Mouse (Mus musculus): ENCODE data around the gene 1700016D06Rik. TPM values are rescaled to one million over a fixed set of nuclear protein-coding genes. Genes with fewer than 3 reads are reported as not detected.

1700016D06Rik gene
- polyA plus RNA-seq, 1 experiment from 2014 or later, result not detected

- no peak for ATAC-seq (ENCODE audit: low read depth)
- Histone ChIP-seq H3K4me3 (ENCODE audit: low read length) (no peak overlapping the region), H3K4me2 (ENCODE audit: low read depth, low read length) (no peak overlapping the region), H3K9ac (ENCODE audit: low read length) (no peak overlapping the region), H3K4me1 (replicated peaks; ENCODE audit: control insufficient read depth, insufficient read depth, low read length) (no peaks in the 10 kb centered on the region; the same call in 1 of the 2 replicates), H3K27ac (ENCODE audit: low read length) (no peak overlapping the region), H3K9me3 (ENCODE audit: control insufficient read depth, low read length) (no peaks in the 10 kb centered on the region), H3K27me3 (ENCODE audit: control insufficient read depth, insufficient read depth, low read depth, low read length) (no peaks in the 10 kb centered on the region), H3K36me3 (ENCODE audit: control insufficient read depth, insufficient read depth, low read length) (no peaks in the 10 kb centered on the region)
- 63% methylated on average over 2 of the region's 2 CpGs for WGBS
Observed at GRCm38 (mm10) chr8:11643123-11643522, 57.7 kb downstream of the 1700016D06Rik start.

DNA sequence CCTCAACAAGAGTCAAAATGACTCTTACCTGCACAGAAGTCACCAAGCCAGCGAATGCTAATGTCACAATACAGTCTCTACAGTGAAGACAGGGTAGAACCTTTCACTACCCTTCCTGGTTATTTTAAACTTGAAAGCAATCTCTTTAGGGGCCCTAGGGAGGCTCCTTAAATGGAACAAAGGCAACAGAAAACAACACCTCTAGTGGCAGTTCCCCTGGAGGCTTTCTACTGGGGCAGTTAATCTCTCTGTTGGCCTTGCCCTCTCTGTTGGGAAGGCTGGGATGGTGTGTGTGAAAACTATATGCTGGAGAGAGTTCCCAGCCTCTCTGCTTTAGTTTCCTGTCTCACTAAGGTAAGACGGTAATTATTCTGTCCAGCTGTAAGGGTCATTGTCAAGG, 60.3 kb downstream of the 1700016D06Rik start:
- WGBS, result 47% methylated on average over 2 of the region's 2 CpGs
- Histone ChIP-seq H3K9ac (ENCODE audit: low read length) (no peak overlapping the region), H3K9me3 (ENCODE audit: control insufficient read depth, low read length) (no peaks in the 10 kb centered on the region), H3K36me3 (ENCODE audit: control insufficient read depth, insufficient read depth, low read length) (no peaks in the 10 kb centered on the region), H3K4me3 (ENCODE audit: low read length) (no peak overlapping the region), H3K4me2 (ENCODE audit: low read depth, low read length) (no peak overlapping the region), H3K27me3 (ENCODE audit: control insufficient read depth, insufficient read depth, low read depth, low read length) (no peaks in the 10 kb centered on the region), H3K4me1 (replicated peaks; ENCODE audit: control insufficient read depth, insufficient read depth, low read length) (peaks cover 6% of the 10 kb centered on the region), H3K27ac (ENCODE audit: low read length) (no peak overlapping the region)
- no peak for ATAC-seq (ENCODE audit: low read depth)

GRCm38 (mm10) chr8:11637531-11637930, 63.3 kb downstream of the 1700016D06Rik start:
- Histone ChIP-seq H3K4me2 (ENCODE audit: low read depth, low read length) (no peak overlapping the region), H3K4me1 (replicated peaks; ENCODE audit: control insufficient read depth, insufficient read depth, low read length) (peaks cover 24% of the 10 kb centered on the region), H3K4me3 (ENCODE audit: low read length) (no peak overlapping the region), H3K36me3 (ENCODE audit: control insufficient read depth, insufficient read depth, low read length) (no peaks in the 10 kb centered on the region), H3K9ac (ENCODE audit: low read length) (no peak overlapping the region), H3K27me3 (ENCODE audit: control insufficient read depth, insufficient read depth, low read depth, low read length) (no peaks in the 10 kb centered on the region), H3K9me3 (ENCODE audit: control insufficient read depth, low read length) (no peaks in the 10 kb centered on the region), H3K27ac (ENCODE audit: low read length) (no peak overlapping the region)
- WGBS, result 85% methylated on average over 7 of the region's 7 CpGs
- ATAC-seq (ENCODE audit: low read depth), result no peak

GRCm38 (mm10) chr8:11636324-11637057, 64.4 kb downstream of the 1700016D06Rik start:
- peak overlapping the region; percentile 99 for H3K27ac ChIP-seq (ENCODE audit: low read length)
- peaks cover 2% of the 10 kb centered on the region for H3K36me3 ChIP-seq (ENCODE audit: control insufficient read depth, insufficient read depth, low read length)
- no peaks in the 10 kb centered on the region for H3K27me3 ChIP-seq (ENCODE audit: control insufficient read depth, insufficient read depth, low read depth, low read length)
- peak overlapping the region; percentile 95 for H3K9ac ChIP-seq (ENCODE audit: low read length)
- peak overlapping the region; percentile 97 for H3K4me2 ChIP-seq (ENCODE audit: low read depth, low read length)
- H3K4me3 ChIP-seq (ENCODE audit: low read length), result peak overlapping the region; percentile 98
- 6% methylated on average over 30 of the region's 30 CpGs for WGBS
- peaks cover 30% of the 10 kb centered on the region for H3K4me1 ChIP-seq (replicated peaks; ENCODE audit: control insufficient read depth, insufficient read depth, low read length)
- H3K9me3 ChIP-seq (ENCODE audit: control insufficient read depth, low read length), result no peaks in the 10 kb centered on the region
- ATAC-seq (ENCODE audit: low read depth), result peak; percentile 63

GRCm38 (mm10) chr8:11635611-11636081, 65.2 kb downstream of the 1700016D06Rik start, which contains the start of gene Ankrd10:
Gene Ankrd10, minus strand, starts transcription at chr8:11635757.
- under 1% methylated on average over 37 of the region's 40 CpGs for WGBS

DNA sequence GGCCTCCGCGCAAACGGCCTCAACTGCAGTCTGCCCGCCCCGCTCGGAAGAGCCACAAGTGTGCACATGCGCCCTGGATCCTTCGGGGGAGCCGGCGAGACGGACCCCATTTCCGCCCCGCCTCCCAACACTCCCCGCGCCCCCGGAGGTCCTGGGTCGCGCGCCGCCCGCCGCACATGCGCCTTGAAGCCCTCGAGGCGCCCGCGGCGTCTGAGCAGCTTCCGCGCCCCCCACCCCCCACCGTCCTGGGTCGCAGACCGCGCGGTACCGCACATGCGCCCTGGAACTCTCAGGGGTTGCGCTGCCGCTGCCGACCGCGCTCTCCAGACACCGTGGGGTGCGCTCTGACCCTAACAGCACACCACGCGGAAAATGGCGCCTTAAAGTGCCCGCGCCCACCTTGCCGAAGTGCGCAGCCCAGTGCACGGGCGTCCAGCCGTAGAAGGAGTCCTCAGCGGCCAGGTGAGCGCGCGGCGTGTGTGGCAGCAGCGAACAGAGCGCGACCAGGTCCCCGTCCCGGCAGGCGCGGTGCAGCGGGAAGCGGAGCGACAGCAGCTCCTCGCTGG, 65.8 kb downstream of the 1700016D06Rik start:
- Histone ChIP-seq H3K4me3 (ENCODE audit: low read length) (peak overlapping the region; percentile 98), H3K27me3 (ENCODE audit: control insufficient read depth, insufficient read depth, low read depth, low read length) (no peaks in the 10 kb centered on the region), H3K9ac (ENCODE audit: low read length) (peak overlapping the region; percentile 95), H3K4me2 (ENCODE audit: low read depth, low read length) (peak overlapping the region; percentile 97), H3K4me1 (replicated peaks; ENCODE audit: control insufficient read depth, insufficient read depth, low read length) (peaks cover 30% of the 10 kb centered on the region), H3K27ac (ENCODE audit: low read length) (peak overlapping the region; percentile 99), H3K9me3 (ENCODE audit: control insufficient read depth, low read length) (no peaks in the 10 kb centered on the region), H3K36me3 (ENCODE audit: control insufficient read depth, insufficient read depth, low read length) (peaks cover 8% of the 10 kb centered on the region)
- WGBS, result under 1% methylated on average over 63 of the region's 70 CpGs
- ATAC-seq (ENCODE audit: low read depth), result peak; percentile 81

More at GRCm38 (mm10) chr8:11635611-11636081, 65.2 kb downstream of the 1700016D06Rik start, which contains the start of gene Ankrd10:
- H3K4me3 ChIP-seq (ENCODE audit: low read length), result peak within 1 kb of the TSS; percentile 98
- peaks cover 8% of the 10 kb centered on the region for H3K36me3 ChIP-seq (ENCODE audit: control insufficient read depth, insufficient read depth, low read length)
- H3K27me3 ChIP-seq (ENCODE audit: control insufficient read depth, insufficient read depth, low read depth, low read length), result no peaks in the 10 kb centered on the region
- H3K4me2 ChIP-seq (ENCODE audit: low read depth, low read length), result peak within 1 kb of the TSS; percentile 97
- H3K9me3 ChIP-seq (ENCODE audit: control insufficient read depth, low read length), result no peaks in the 10 kb centered on the region
- ATAC-seq (ENCODE audit: low read depth), result peak; percentile 95
- peaks cover 30% of the 10 kb centered on the region for H3K4me1 ChIP-seq (replicated peaks; ENCODE audit: control insufficient read depth, insufficient read depth, low read length)
- H3K9ac ChIP-seq (ENCODE audit: low read length), result peak within 1 kb of the TSS; percentile 95
- peak within 1 kb of the TSS; percentile 99 for H3K27ac ChIP-seq (ENCODE audit: low read length)

GRCm38 (mm10) chr8:11634331-11635011, 66.4 kb downstream of the 1700016D06Rik start:
- ATAC-seq (ENCODE audit: low read depth), result peak; percentile 0; the same call in 1 of the 2 replicates
- Histone ChIP-seq H3K27ac (ENCODE audit: low read length) (peak overlapping the region; percentile 99), H3K4me1 (replicated peaks; ENCODE audit: control insufficient read depth, insufficient read depth, low read length) (peaks cover 30% of the 10 kb centered on the region), H3K9ac (ENCODE audit: low read length) (peak overlapping the region; percentile 95), H3K4me2 (ENCODE audit: low read depth, low read length) (peak overlapping the region; percentile 97), H3K9me3 (ENCODE audit: control insufficient read depth, low read length) (no peaks in the 10 kb centered on the region), H3K27me3 (ENCODE audit: control insufficient read depth, insufficient read depth, low read depth, low read length) (no peaks in the 10 kb centered on the region), H3K4me3 (ENCODE audit: low read length) (peak overlapping the region; percentile 98), H3K36me3 (ENCODE audit: control insufficient read depth, insufficient read depth, low read length) (peaks cover 8% of the 10 kb centered on the region)
- under 1% methylated on average over 39 of the region's 39 CpGs for WGBS

- 37% methylated on average over 7 of the region's 7 CpGs for WGBS
- Histone ChIP-seq H3K27me3 (ENCODE audit: control insufficient read depth, insufficient read depth, low read depth, low read length) (no peaks in the 10 kb centered on the region), H3K4me1 (replicated peaks; ENCODE audit: control insufficient read depth, insufficient read depth, low read length) (peaks cover 30% of the 10 kb centered on the region), H3K27ac (ENCODE audit: low read length) (peak overlapping the region; percentile 25; the same call in 1 of the 2 replicates), H3K4me2 (ENCODE audit: low read depth, low read length) (peak overlapping the region; percentile 97), H3K9ac (ENCODE audit: low read length) (peak overlapping the region; percentile 95; the same call in 1 of the 2 replicates), H3K36me3 (ENCODE audit: control insufficient read depth, insufficient read depth, low read length) (peaks cover 8% of the 10 kb centered on the region), H3K9me3 (ENCODE audit: control insufficient read depth, low read length) (no peaks in the 10 kb centered on the region), H3K4me3 (ENCODE audit: low read length) (peak overlapping the region; percentile 98)
- no peak for ATAC-seq (ENCODE audit: low read depth)
Observed at GRCm38 (mm10) chr8:11633414-11633813, 67.4 kb downstream of the 1700016D06Rik start.

- no peak for ATAC-seq (ENCODE audit: low read depth)
- Histone ChIP-seq H3K27ac (ENCODE audit: low read length) (no peak overlapping the region), H3K9ac (ENCODE audit: low read length) (no peak overlapping the region), H3K4me1 (replicated peaks; ENCODE audit: control insufficient read depth, insufficient read depth, low read length) (peaks cover 30% of the 10 kb centered on the region), H3K9me3 (ENCODE audit: control insufficient read depth, low read length) (no peaks in the 10 kb centered on the region), H3K4me2 (ENCODE audit: low read depth, low read length) (no peak overlapping the region), H3K4me3 (ENCODE audit: low read length) (no peak overlapping the region), H3K27me3 (ENCODE audit: control insufficient read depth, insufficient read depth, low read depth, low read length) (no peaks in the 10 kb centered on the region), H3K36me3 (ENCODE audit: control insufficient read depth, insufficient read depth, low read length) (peaks cover 13% of the 10 kb centered on the region)
- 0% methylated on average over 2 of the region's 2 CpGs for WGBS
Observed at GRCm38 (mm10) chr8:11632406-11632805, 68.5 kb downstream of the 1700016D06Rik start.
